Mouse (Mus musculus) monocyte, adult 59 days (primary cell): ENCODE data around the gene Ces4a. TPM values are rescaled to one million over a fixed set of nuclear protein-coding genes. Genes with fewer than 3 reads are reported as not detected.

Source experiments
- total RNA-seq, 2 experiments: library from RNA; stranded (reverse); gene quantifications; one replicate each; pipeline ENCODE4 v1.2.4; 2023

Ces4a gene
- not detected for total RNA-seq

DNA sequence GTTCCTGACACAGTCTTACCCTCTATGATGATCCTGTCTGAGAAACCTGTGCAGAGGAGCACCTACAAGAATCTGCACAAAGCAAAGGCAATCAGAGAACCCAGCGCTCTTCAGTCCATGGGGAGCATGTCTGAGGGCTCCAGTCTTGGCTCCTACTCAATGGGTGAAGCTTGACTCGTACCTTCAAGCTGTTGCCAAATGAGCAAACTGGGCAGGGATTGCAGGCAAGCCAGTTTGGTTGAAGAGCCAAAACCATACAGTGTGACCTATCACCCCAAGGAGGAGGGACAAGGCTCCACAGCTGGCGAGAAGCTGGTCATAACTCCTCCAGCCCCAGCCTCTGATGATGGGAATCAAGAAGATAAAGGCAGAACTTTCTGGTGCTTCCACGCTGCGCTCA, at the start of gene Ces4a:
Gene Ces4a (plus strand): TSS at position 292 of the 400 bp plus-strand sequence.

DNA sequence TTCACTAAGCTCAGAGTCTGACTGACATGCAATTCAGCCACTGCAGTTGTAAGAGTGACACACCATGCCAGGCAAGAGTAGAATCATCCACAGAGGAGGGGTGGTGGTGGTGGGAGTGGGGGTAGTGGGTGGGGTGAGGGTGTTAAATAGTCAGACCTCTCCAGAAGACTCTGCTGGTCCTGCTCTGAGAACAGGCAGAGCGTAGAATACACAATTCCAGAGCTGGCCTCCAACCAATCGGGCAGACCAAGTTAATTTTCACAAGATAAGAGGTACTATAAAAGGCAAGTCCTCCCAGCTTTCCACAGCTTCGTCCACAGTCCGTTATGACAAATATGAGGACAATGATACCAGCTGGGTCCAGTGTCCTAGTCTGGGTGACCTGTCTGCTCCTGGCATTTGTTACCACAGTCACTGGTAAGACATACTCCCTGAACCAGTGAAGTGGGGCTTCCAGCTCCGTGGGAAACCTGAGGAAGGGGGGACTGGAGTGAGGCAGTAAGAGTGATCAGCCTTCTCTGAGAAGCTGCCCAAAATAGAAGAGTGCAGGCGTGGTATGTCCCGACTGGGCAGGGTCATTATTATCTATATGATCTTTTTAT, 48.0 kb upstream of the Ces4a start, which contains the start of gene Ces3b:
Gene Ces3b (plus strand): TSS at position 305 of the 602 bp plus-strand sequence.

DNA sequence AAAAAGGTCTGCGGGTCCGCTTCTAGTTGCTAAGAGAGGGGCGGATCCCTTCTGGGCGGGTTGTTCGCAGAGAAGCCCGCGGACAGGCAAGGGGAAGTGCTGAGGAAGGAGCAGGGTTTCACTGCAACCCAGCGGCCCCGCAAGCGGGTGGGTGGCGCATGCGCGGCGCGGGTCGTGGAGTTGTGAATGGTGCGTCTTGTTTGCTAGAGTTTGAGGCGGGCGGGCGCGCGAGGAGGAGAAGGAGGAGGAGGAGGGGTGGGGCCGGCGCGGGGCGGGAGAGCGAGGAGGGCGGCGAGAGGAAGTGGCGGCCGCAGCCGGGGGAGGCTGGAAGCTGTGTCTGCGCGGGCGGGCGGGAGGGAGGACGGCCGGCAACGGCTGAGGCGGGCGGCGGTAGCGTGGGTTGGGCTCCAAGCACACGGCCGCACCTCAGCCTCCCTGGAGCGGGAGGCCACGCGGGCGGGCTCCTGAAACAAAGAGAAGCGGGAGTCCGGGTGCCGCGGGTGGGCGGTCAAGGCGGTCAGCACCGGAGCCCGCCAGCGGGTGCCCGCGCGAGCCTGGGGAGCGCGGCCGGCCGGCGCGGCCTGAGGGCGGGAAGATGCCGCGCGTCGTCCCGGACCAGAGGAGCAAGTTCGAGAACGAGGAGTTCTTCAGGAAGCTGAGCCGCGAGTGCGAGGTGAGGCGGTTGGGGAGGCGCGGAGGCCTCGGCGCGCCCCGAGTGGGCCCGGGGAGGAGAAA, 38.9 kb downstream of the Ces4a start, which contains the start of gene Cbfb:
Gene Cbfb (plus strand): TSS at position 294 of the 735 bp plus-strand sequence.

Other genes with a start within 250 kb of the Ces4a start
- not detected for gene Ces2e, start 205.5 kb upstream of the Ces4a start, total RNA-seq
- gene Ces2f, start 184.4 kb upstream of the Ces4a start, total RNA-seq = not detected
- not detected for gene Ces2g, start 170.1 kb upstream of the Ces4a start, total RNA-seq
- gene Ces2h, start 130.9 kb upstream of the Ces4a start, total RNA-seq = not detected
- gene Ces3a, start 83.2 kb upstream of the Ces4a start, total RNA-seq = not detected
- not detected for gene Ces3b, start 48.0 kb upstream of the Ces4a start, total RNA-seq
- gene Cbfb, start 38.9 kb downstream of the Ces4a start, total RNA-seq = 10 to 100 TPM; 79.9 to 88.1 TPM
- 10 to 100 TPM; 44.9 to 46.8 TPM for gene D230025D16Rik, start 93.3 kb downstream of the Ces4a start, total RNA-seq
- under 1 TPM; 0.21 to 0.42 TPM for gene B3gnt9, start 123.4 kb downstream of the Ces4a start, total RNA-seq
- gene Tradd, start 132.8 kb downstream of the Ces4a start, total RNA-seq = 10 to 100 TPM; 24.2 to 28.7 TPM
- gene Fbxl8, start 132.8 kb downstream of the Ces4a start, total RNA-seq = 1 to 10 TPM; 6.5 to 6.8 TPM
- gene Hsf4, start 138.0 kb downstream of the Ces4a start, total RNA-seq = 1 to 10 TPM in 1 of 2 experiments, under 1 TPM in 1; 0.43 to 1.1 TPM
- not detected for gene Nol3, start 144.3 kb downstream of the Ces4a start, total RNA-seq
- 1 to 10 TPM; 1.5 to 3.4 TPM for gene 4931428F04Rik, start 158.1 kb downstream of the Ces4a start, total RNA-seq
- 1 to 10 TPM in 1 of 2 experiments, not detected in 1; 1.6 TPM for gene Exoc3l, start 164.3 kb downstream of the Ces4a start, total RNA-seq
- 10 to 100 TPM; 57.3 to 62.0 TPM for gene E2f4, start 165.9 kb downstream of the Ces4a start, total RNA-seq
- gene Elmo3, start 173.8 kb downstream of the Ces4a start, total RNA-seq = 1 to 10 TPM in 1 of 2 experiments, under 1 TPM in 1; 0.64 to 1.4 TPM
- gene Lrrc29, start 194.5 kb downstream of the Ces4a start, total RNA-seq = 1 to 10 TPM; 3.6 to 4.0 TPM
- gene Tmem208, start 194.6 kb downstream of the Ces4a start, total RNA-seq = 10 to 100 TPM; 37.7 to 41.4 TPM
- 100 to 1,000 TPM in 1 of 2 experiments, 10 to 100 TPM in 1; 97.1 to 105 TPM for gene Fhod1, start 216.2 kb downstream of the Ces4a start, total RNA-seq
- 1 to 10 TPM; 1.4 to 2.1 TPM for gene Slc9a5, start 217.0 kb downstream of the Ces4a start, total RNA-seq
- gene Plekhg4, start 241.5 kb downstream of the Ces4a start, total RNA-seq = under 1 TPM; 0.49 to 0.50 TPM